Mouse (Mus musculus) v-Abl transformed pro-B cells (cell line): ENCODE results near the gene Rmi1.
"Not testable (repeated sequence)": the region's sequence is repeated elsewhere in the genome, so short reads cannot be mapped to it uniquely, and the experiment has no call there.

Source experiments
- in situ Hi-C, 2 experiments: fragments of 400-800 bp; cut with MboI; formaldehyde crosslinking; loops; one replicate each; pipeline ENCODE4 v1.15.1; 2025; ENCODE audit not compliant: unreplicated experiment in 2 of 2

The Rmi1 gene

DNA sequence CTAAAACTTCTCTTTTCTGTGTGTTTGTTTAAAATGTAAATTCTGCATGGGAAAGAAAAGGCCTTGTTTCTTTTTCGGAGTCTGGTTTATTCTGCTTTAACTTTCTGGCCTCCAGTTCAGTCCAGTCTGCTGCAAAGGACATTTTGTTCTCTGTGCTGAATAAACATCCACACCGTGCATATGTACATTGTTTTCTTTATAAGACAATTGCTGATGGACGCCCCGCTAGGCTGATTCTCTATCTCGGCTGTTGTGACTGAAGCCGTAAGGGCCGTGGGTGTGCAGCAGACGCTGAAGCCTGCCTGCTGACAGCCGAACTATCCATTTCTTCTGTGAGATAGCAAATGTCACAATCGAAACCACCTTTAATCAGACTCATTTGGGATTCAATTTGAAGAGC, 54.5 kb downstream of the Rmi1 start:
- in situ Hi-C loops = no loop called here

GRCm38 (mm10) chr13:58458811-58459210, 56.8 kb downstream of the Rmi1 start:
- in situ Hi-C loops = not testable (repeated sequence)
